Mouse (Mus musculus): ENCODE results near the gene Gm29582. TPM values are rescaled to one million over a fixed set of nuclear protein-coding genes. Genes with fewer than 3 reads are reported as not detected.
"Not testable (repeated sequence)": the region's sequence is repeated elsewhere in the genome, so short reads cannot be mapped to it uniquely, and the experiment has no call there.

The Gm29582 gene
- not detected in 2 replicates for polyA plus RNA-seq (2012; rRNA removed)

DNA sequence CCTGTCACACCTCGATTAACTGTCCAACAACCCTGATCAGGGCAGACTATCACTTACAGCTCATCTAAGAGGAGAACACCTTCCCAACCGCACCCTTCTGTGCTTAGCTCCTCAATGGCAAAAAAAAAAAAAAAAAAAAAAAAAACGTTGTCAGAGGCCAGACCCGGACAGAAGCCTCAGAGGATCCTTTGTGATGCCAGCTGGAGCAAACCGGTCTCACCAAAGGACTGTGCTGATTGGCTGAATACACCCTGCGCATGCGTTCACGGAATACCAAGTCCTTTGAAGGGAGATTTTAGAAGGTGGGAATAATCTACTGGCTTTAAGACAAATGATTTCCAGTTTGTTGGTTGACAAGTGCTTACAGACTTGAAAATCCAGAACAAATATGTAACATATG, at the start of gene Gm29582:
TSS of gene Gm29582 (minus strand) at position 101 of the 400 bp plus-strand sequence.
- not testable (repeated sequence) for H3K36me3 ChIP-seq (ENCODE audit: control insufficient read depth, insufficient read depth, low read length); H3K4me3 ChIP-seq (ENCODE audit: extremely low read depth, insufficient read depth, insufficient read length); H3K4me1 ChIP-seq (ENCODE audit: control insufficient read depth, insufficient read depth, insufficient read length); DNase-seq (ENCODE audit: low read depth in 1 of 2, low spot score in 2 of 2); H3K27ac ChIP-seq (ENCODE audit: insufficient read depth, low read length); H3K27me3 ChIP-seq (ENCODE audit: control insufficient read depth, insufficient read depth, low read length)
- WGBS = no CpG with 5 or more reads among the region's 8 CpGs

Measured in spleen, adult 2 months (tissue).